Mouse (Mus musculus) hindbrain, embryonic 14.5 days (tissue): Measurements from ENCODE around the gene Pou6f1. TPM values are rescaled to one million over a fixed set of nuclear protein-coding genes. Genes with fewer than 3 reads are reported as not detected.
A peak's percentile ranks its signal among the peaks of the same experiment; 100 is the strongest.
"Not testable (repeated sequence)": the region's sequence is repeated elsewhere in the genome, so short reads cannot be mapped to it uniquely, and the experiment has no call there.

ENCODE experiments used
- ATAC-seq: fragments of 200-750 bp; cut with Nextera tagmentation; 2 replicates; pipeline ENCODE4 v1.8.0; 2017; ENCODE audit warnings: moderate number of reproducible peaks, mild to moderate bottlenecking, moderate TSS enrichment, moderate library complexity; ENCODE audit not compliant: low FRiP score
- DNase-seq: peaks from one replicate; pipeline ENCODE4 v3.0.0-alpha.2; 2015; ENCODE audit warnings: low spot score
- H3K27ac ChIP-seq: fragments of 300-500 bp; sonication (generic); 2 replicates; pipeline ENCODE4 v1.5.1; 2014; ENCODE audit warnings: mild to moderate bottlenecking, moderate library complexity
- H3K27me3 ChIP-seq: fragments of 300-500 bp; sonication (generic); 2 replicates; pipeline ENCODE4 v1.6.1; 2014; ENCODE audit warnings: mild to moderate bottlenecking, low read length, mixed read lengths; ENCODE audit not compliant: control insufficient read depth, insufficient read depth
- H3K36me3 ChIP-seq: fragments of 300-500 bp; sonication (generic); replicated peaks from 2 replicates; pipeline ENCODE4 v1.6.1; 2014; ENCODE audit not compliant: control insufficient read depth, insufficient read depth
- H3K4me1 ChIP-seq: fragments of 300-500 bp; sonication (generic); replicated peaks from 2 replicates; pipeline ENCODE4 v1.6.1; 2014; ENCODE audit warnings: antibody characterized with exemption, low read length, mixed read lengths; ENCODE audit not compliant: control insufficient read depth, insufficient read depth
- H3K4me2 ChIP-seq: fragments of 300-500 bp; sonication (generic); replicated peaks from 2 replicates; pipeline ENCODE4 v1.6.1; 2014; ENCODE audit warnings: mild to moderate bottlenecking, moderate library complexity
- H3K4me3 ChIP-seq: fragments of 300-500 bp; sonication (generic); replicated peaks from 2 replicates; pipeline ENCODE4 v1.5.1; 2014; ENCODE audit warnings: mild to moderate bottlenecking, low read length
- H3K9ac ChIP-seq: fragments of 300-500 bp; sonication (generic); 2 replicates; pipeline ENCODE4 v1.6.1; 2014
- H3K9me3 ChIP-seq: fragments of 300-500 bp; sonication (generic); 2 replicates; pipeline ENCODE4 v1.6.1; 2016; ENCODE audit warnings: low read length; ENCODE audit not compliant: control insufficient read depth
- WGBS: fragments of 180-500 bp; shearing (Covaris S2); extraction: QIAGEN DNeasy Blood & Tissue Kit; methylation state at CpG from one replicate; pipeline ENCODE4 v1.1.7; 2014; 5-methylcytosine and 5-hydroxymethylcytosine counted together
- polyA plus RNA-seq: library from polyadenylated mRNA; unstranded; fragments of >200 nt; fragmentation: Nextera tagmentation; extraction: Ambion mirVana; gene quantifications from 2 replicates; pipeline ENCODE4 v1.2.1, GENCODE M21; 2014

The Pou6f1 gene
- polyA plus RNA-seq, 1 experiment from 2014 or later = 41.7 TPM

GRCm38 (mm10) chr15:100573946-100574345, 25.8 kb downstream of the Pou6f1 start:
- H3K9ac ChIP-seq = no peak overlapping the region
- no peak; the same call in 1 of the 2 replicates for ATAC-seq
- 0 out of 2 replicates have a peak, but pooled peaks cover 3% of the 10 kb centered on the region for H3K4me1 ChIP-seq
- H3K4me3 ChIP-seq = no peak overlapping the region
- H3K9me3 ChIP-seq = no peaks in the 10 kb centered on the region
- 54% methylated on average over 6 of the region's 6 CpGs for WGBS
- H3K36me3 ChIP-seq = peaks cover 36% of the 10 kb centered on the region
- H3K27me3 ChIP-seq = no peaks in the 10 kb centered on the region
- DNase-seq = peak; percentile 61
- no peak overlapping the region for H3K4me2 ChIP-seq
- H3K27ac ChIP-seq = no peak overlapping the region

- no peak overlapping the region for H3K4me2 ChIP-seq
- H3K27ac ChIP-seq = no peak overlapping the region
- H3K9ac ChIP-seq = no peak overlapping the region
- ATAC-seq (no peak), DNase-seq (no peak)
- no peak overlapping the region for H3K4me3 ChIP-seq
- no peaks in the 10 kb centered on the region; the same call in 1 of the 2 replicates for H3K27me3 ChIP-seq
- H3K36me3 ChIP-seq = no peaks in the 10 kb centered on the region
- no peaks in the 10 kb centered on the region for H3K9me3 ChIP-seq
- 0 out of 2 replicates have a peak, but pooled peaks cover 3% of the 10 kb centered on the region for H3K4me1 ChIP-seq
- 75% methylated on average over 3 of the region's 3 CpGs for whole genome bisulfite sequencing
Measured at GRCm38 (mm10) chr15:100569239-100569638, 30.5 kb downstream of the Pou6f1 start.

GRCm38 (mm10) chr15:100566531-100566930, 33.3 kb downstream of the Pou6f1 start:
- H3K4me2 ChIP-seq = no peak overlapping the region
- no peak overlapping the region for H3K4me3 ChIP-seq
- no peak for ATAC-seq
- no peaks in the 10 kb centered on the region for H3K36me3 ChIP-seq
- no peaks in the 10 kb centered on the region for H3K4me1 ChIP-seq
- H3K27me3 ChIP-seq = no peaks in the 10 kb centered on the region; the same call in 1 of the 2 replicates
- WGBS = 73% methylated on average over 2 of the region's 2 CpGs
- H3K27ac ChIP-seq = no peak overlapping the region
- H3K9ac ChIP-seq = no peak overlapping the region
- DNase-seq = no peak
- H3K9me3 ChIP-seq = no peaks in the 10 kb centered on the region

GRCm38 (mm10) chr15:100557705-100558433, 41.9 kb downstream of the Pou6f1 start:
- 79% methylated on average over 5 of the region's 5 CpGs for WGBS

GRCm38 (mm10) chr15:100556378-100556777, 43.4 kb downstream of the Pou6f1 start:
- H3K9me3 ChIP-seq = no peaks in the 10 kb centered on the region
- 91% methylated on average over 9 of the region's 9 CpGs for WGBS
- H3K27me3 ChIP-seq = no peaks in the 10 kb centered on the region
- ATAC-seq (no peak), DNase-seq (no peak)
- H3K36me3 ChIP-seq = no peaks in the 10 kb centered on the region
- no peak overlapping the region for H3K4me3 ChIP-seq
- no peak overlapping the region for H3K27ac ChIP-seq
- no peak overlapping the region for H3K4me2 ChIP-seq
- no peak overlapping the region for H3K9ac ChIP-seq
- H3K4me1 ChIP-seq = 0 out of 2 replicates have a peak, but pooled peaks cover 3% of the 10 kb centered on the region

More at GRCm38 (mm10) chr15:100557705-100558433, 41.9 kb downstream of the Pou6f1 start:
- Histone ChIP-seq H3K4me1 (no peaks in the 10 kb centered on the region), H3K4me2 (no peak overlapping the region), H3K4me3 (no peak overlapping the region), H3K36me3 (no peaks in the 10 kb centered on the region), H3K9ac (no peak overlapping the region), H3K27ac (no peak overlapping the region), H3K27me3 (no peaks in the 10 kb centered on the region), H3K9me3 (no peaks in the 10 kb centered on the region)
- no peak for DNase-seq
- no peak for ATAC-seq

- Histone ChIP-seq H3K4me1 (0 out of 2 replicates have a peak, but pooled peaks cover 5% of the 10 kb centered on the region), H3K4me2 (no peak overlapping the region), H3K27ac (no peak overlapping the region), H3K9me3 (no peaks in the 10 kb centered on the region), H3K27me3 (no peaks in the 10 kb centered on the region), H3K4me3 (no peak overlapping the region), H3K36me3 (no peaks in the 10 kb centered on the region), H3K9ac (no peak overlapping the region)
- DNase-seq (no peak), ATAC-seq (no peak)
- 90% methylated on average over 5 of the region's 5 CpGs for WGBS
Measured at GRCm38 (mm10) chr15:100555965-100556364, 43.8 kb downstream of the Pou6f1 start.

GRCm38 (mm10) chr15:100551326-100552307, 48.2 kb downstream of the Pou6f1 start, which contains the start of gene Tfcp2:
Gene Tfcp2, minus strand, starts transcription at chr15:100552008.
- Histone ChIP-seq H3K4me2 (peak within 1 kb of the TSS; percentile 72), H3K36me3 (peaks cover 4% of the 10 kb centered on the region; the same call in 1 of the 2 replicates), H3K9ac (peak within 1 kb of the TSS; percentile 88), H3K4me1 (peaks cover 17% of the 10 kb centered on the region), H3K27ac (peak within 1 kb of the TSS; percentile 88), H3K9me3 (no peaks in the 10 kb centered on the region), H3K27me3 (no peaks in the 10 kb centered on the region), H3K4me3 (peak within 1 kb of the TSS; percentile 83)
- DNase-seq = peak; percentile 99
- ATAC-seq = peak; percentile 100
- under 1% methylated on average over 84 of the region's 84 CpGs for WGBS

GRCm38 (mm10) chr15:100550280-100550679, 49.5 kb downstream of the Pou6f1 start:
- Histone ChIP-seq H3K9me3 (0 out of 2 replicates have a peak, but pooled peaks cover 6% of the 10 kb centered on the region), H3K4me3 (peak overlapping the region; percentile 83), H3K9ac (0 out of 2 replicates have a peak overlapping the region, but pooled peaks have one; percentile 88), H3K4me2 (peak overlapping the region; percentile 72), H3K4me1 (peaks cover 17% of the 10 kb centered on the region), H3K36me3 (peaks cover 4% of the 10 kb centered on the region; the same call in 1 of the 2 replicates), H3K27me3 (no peaks in the 10 kb centered on the region), H3K27ac (no peak overlapping the region)
- WGBS = 92% methylated on average over 4 of the region's 4 CpGs
- ATAC-seq = no peak
- DNase-seq = no peak

GRCm38 (mm10) chr15:100543651-100544030, 56.1 kb downstream of the Pou6f1 start:
- WGBS = 99% methylated on average over 14 of the region's 14 CpGs
- DNase-seq, ATAC-seq, H3K27me3 ChIP-seq, H3K9me3 ChIP-seq, H3K4me2 ChIP-seq, H3K4me3 ChIP-seq, H3K4me1 ChIP-seq, H3K27ac ChIP-seq, H3K9ac ChIP-seq: not testable (repeated sequence)
- H3K36me3 ChIP-seq = peaks cover 16% of the 10 kb centered on the region; the same call in 1 of the 2 replicates
